Mouse (Mus musculus): ENCODE data around the gene Siglecg.
"Not testable (repeated sequence)": the region's sequence is repeated elsewhere in the genome, so short reads cannot be mapped to it uniquely, and the experiment has no call there.

Gene Siglecg

GRCm38 (mm10) chr7:43408131-43408553, at the start of gene Siglecg:
Siglecg (plus strand) TSS chr7:43408204.
- no peak for DNase-seq (ENCODE audit: low read depth, low spot score)

DNA sequence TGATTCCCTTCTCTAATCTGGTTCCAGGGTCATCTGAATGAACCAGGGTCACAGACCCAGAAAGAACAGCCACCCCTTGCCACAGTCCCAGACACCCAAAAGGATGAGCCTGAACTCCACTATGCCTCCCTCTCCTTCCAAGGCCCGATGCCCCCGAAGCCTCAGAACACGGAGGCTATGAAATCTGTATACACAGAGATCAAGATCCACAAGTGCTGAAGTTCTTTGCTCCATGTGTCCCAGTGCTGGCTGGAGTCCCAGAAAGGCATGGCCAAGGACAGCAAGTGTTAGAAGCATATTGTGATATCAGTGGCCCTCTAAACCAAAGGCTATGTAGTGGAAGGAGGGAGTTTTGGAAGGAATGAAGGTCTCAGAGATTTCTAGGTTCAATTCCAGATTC, 49.4 kb upstream of the Siglecg start:
- DNase-seq (ENCODE audit: low read depth, low spot score): no peak

- no peak for DNase-seq (ENCODE audit: low read depth, low spot score)
These were observed 46.6 kb upstream of the Siglecg start for GRCm38 (mm10) chr7:43361442-43361841.

DNA sequence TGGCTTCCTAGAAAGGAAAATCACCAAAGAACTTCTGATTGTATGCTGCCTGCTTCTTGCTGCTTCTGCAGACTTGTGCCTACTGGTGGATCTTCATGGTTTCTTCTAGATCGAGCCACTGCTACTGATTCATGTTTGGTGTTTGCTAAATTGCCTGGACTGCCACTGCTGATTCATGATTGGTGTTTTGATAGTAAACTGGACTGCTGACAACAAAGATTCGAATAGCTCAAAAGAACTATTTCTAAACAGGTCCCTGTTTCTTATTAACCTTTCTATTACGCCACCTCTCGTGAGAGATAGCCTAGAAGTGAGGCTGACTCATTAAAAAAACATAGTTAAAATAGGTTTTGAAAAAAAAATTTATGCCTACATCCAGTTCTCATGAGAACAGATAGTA, 46.0 kb upstream of the Siglecg start:
- no peak for DNase-seq (ENCODE audit: low read depth, low spot score)

DNA sequence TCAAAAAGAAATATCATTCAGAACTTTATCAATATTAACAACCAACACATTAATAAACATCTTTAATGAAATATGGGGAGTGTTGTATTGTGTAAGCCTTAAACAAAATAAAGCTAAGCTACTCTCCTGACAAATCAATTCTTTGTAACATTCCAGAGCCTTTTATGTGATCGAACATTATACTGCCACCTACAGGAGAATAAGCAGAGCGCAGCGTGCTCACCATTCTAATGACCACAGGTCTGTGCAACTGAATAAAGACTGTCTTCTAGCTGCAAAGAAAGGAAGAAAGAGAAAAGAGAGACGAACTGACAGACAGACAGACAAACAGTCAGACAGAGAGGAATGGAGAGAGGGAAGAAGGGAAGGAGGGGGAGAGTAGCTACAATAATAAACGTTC, 29.8 kb upstream of the Siglecg start:
- peak; percentile 77 for DNase-seq (ENCODE audit: low read depth, low spot score)

DNA sequence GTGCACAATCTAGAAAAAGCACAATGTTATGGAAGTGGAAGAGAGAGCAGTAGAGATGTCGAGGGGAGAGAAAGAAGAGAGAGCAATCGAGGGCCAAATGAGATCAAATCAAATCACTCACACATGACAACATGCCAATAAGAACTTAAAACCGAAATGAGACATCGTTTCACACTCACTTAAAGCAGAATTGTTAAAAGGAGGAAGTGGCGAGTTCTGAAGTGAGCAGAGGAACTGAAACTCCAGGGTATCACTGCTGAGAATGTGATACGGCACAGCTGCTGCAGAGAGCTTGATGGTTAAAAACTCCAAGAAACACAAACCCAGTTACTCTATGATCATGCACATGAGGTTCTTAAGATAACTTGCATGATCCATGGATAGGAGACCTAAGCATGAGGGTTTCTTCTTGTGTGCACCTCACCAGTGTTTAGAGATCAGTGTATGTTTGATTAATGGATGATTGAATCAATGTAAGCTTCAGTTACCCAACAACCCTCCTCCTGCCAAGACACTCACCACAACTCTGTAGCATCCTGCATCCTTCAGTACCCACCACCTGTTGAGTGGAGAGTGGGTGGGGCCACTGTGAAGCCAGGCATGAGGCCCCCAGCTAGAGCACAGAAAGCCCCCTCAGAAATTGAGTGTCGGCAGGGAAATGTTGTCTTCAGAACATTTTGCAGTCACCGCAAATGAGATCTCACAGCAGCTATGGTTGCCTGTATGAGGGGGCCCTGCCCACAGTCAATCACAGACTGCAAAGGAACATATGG, 15.5 kb upstream of the Siglecg start:
- no peak for DNase-seq (ENCODE audit: low read depth, low spot score)

DNA sequence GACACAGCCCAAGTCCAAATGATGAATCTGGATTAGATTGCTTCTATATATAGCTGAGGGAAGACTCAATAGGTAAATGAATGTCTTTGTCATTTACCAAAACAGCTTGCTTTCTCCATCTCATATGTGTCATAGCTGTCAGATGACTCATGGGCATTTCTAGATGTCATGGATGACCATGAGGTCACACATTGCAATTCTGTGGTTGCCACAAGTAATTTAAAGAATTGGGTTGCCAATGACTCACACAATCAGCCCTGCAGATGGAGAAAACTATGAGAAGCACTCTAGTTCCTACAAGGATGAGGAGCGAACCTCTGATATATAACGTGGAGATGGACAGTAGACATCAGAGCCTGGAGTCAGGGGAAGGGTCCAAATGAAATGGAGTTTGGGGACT, 8.5 kb upstream of the Siglecg start:
- no peak for DNase-seq (ENCODE audit: low read depth, low spot score)

- no peak for DNase-seq (ENCODE audit: low read depth, low spot score)
These were observed 5.3 kb upstream of the Siglecg start for GRCm38 (mm10) chr7:43402718-43403117.

- no peak for DNase-seq (ENCODE audit: low read depth, low spot score)
These were observed 431 bp upstream of the Siglecg start for GRCm38 (mm10) chr7:43407573-43407972.

DNA sequence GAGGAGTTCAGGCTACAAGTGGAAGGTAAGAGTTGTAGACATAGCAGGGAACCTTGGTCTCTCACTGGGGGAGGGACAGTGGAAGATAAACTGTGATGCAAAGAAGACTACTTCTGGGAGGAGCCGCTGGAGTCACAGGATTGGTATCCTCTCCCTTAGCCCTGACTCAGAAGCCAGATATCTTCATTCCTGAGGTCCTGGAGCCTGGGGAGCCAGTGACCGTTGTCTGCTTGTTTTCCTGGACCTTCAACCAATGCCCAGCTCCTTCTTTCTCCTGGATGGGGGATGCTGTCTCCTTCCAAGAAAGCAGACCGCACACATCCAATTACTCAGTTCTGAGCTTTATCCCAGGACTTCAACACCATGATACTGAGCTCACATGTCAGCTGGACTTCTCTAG, 1.1 kb downstream of the Siglecg start:
- no peak for DNase-seq (ENCODE audit: low read depth, low spot score)

DNA sequence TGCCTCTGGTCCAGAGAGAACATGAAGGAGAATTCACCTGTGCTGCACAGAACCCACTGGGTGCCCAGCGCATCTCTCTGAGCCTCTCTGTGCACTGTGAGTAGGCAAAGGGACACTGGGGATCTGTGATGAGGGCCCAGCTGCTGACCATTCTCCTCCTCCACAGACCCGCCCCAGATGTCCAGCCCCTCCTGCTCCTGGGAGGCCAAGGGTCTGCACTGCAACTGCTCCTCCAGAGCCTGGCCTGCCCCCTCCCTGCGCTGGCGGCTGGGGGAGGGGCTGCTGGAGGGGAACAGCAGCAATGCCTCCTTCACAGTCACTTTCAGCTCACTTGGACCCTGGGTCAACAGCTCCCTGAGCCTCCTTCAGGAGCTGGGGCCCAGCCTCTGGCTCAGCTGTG, 3.7 kb downstream of the Siglecg start:
- DNase-seq (ENCODE audit: low read depth, low spot score): not testable (repeated sequence)

- DNase-seq (ENCODE audit: low read depth, low spot score): peak; percentile 67
These were observed 9.3 kb downstream of the Siglecg start for GRCm38 (mm10) chr7:43417298-43417697.

- DNase-seq (ENCODE audit: low read depth, low spot score): peak; percentile 85
These were observed 15.1 kb downstream of the Siglecg start for GRCm38 (mm10) chr7:43422995-43423617.

DNA sequence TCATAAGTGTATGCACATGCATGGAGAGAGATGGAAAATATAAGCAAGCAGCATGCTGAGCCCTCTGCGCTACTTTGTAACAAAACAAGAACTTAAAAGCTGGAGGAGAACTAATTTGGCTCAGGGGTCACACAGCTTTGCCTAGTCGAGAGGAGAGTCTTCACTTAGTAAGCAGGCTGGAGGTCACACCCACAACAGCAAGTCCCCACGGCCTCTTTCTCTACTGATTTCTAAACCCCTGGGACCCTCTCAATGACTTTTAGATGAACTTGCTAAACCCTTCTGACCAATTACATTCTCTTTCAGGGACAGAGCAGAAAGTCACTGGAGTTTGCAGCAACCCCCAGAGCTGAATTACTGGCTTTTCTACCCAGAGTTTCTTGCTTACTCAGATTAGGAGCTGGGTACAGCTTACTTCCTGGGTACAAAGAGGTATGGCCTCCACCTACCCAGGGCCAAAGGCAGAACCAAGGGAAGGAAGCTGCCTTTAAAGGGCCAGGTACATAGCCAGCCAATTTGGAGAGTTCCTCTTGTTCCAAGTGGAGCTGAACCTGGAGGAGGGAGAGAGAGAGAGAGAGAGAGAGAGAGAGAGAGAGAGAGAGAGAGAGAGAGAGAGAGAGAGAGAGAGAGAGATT, 16.1 kb downstream of the Siglecg start:
- no peak for DNase-seq (ENCODE audit: low read depth, low spot score)

DNA sequence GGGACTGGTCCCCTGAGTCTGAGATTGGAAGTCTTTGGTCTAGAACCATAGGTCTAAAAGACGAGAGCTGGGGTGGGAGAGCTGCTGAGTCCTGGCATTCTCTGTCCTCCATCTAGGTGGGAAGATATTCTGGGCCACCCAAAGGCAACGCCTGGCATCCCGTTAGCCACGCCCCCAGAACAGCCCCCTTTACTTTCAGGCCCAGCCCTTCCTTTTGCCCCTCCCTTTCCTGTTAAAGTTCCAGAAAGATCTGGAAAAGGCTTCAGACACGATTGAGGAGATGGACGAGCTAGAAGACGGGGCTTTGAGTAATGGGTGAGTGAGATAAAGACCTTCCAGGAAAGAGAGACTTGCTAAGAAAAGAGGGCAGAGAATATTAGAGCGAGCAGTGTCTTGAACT, 19.4 kb downstream of the Siglecg start, which contains the start of gene Lim2:
Lim2 (plus strand) TSS at position 265 of the 400 bp plus-strand sequence.
- DNase-seq (ENCODE audit: low read depth, low spot score): peak; percentile 75

GRCm38 (mm10) chr7:43429500-43429899, 21.5 kb downstream of the Siglecg start:
- DNase-seq (ENCODE audit: low read depth, low spot score): no peak

GRCm38 (mm10) chr7:43432891-43433290, 24.9 kb downstream of the Siglecg start:
- DNase-seq (ENCODE audit: low read depth, low spot score): peak; percentile 62

GRCm38 (mm10) chr7:43434676-43435075, 26.7 kb downstream of the Siglecg start:
- no peak for DNase-seq (ENCODE audit: low read depth, low spot score)

DNA sequence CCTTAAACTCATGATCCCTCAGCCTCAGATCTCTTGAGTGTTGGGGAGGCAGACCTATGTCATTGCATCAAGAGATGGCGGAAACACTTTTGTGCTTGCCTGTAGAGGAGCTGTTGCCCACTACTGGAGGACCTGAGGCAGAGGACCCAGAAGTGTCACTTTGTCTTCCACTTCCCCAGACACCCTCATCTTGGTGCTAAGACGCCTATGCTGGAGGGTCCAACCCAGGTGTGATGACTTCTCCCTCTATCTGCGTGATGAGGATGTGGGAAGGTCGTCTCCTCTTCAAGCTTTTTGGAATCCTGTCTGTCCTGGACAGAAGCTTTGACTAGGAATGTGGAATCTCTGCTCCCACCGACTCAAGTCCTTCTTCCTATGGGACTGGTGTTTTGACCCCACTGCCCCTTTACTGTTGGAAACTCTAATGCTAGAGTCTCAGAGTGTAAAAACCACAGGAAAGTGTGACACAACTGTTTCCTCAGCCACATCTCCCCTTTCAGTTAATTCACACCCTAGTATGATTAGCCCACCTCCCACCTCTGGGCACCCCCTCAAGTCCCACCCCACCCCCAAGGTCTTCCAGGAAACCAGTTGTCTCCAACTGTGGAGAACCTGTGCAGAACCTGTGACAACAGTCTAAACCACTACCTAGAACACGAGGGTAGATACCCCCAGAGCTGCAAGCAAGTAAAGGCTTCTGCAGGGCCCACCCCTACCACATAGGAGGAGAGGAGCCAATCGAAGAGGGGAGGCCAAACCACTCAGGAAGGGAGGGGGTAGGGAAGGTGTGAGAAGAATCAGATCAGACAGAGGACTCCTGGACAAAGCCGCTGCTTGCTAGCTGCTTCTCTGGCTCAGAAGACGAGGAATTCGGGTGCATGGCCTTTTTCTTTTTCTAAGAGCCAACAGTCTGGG, 28.6 kb downstream of the Siglecg start, which contains the start of gene Nkg7:
Nkg7 (plus strand) TSS at position 733 of the 915 bp plus-strand sequence.
- no peak for DNase-seq (ENCODE audit: low read depth, low spot score)

DNA sequence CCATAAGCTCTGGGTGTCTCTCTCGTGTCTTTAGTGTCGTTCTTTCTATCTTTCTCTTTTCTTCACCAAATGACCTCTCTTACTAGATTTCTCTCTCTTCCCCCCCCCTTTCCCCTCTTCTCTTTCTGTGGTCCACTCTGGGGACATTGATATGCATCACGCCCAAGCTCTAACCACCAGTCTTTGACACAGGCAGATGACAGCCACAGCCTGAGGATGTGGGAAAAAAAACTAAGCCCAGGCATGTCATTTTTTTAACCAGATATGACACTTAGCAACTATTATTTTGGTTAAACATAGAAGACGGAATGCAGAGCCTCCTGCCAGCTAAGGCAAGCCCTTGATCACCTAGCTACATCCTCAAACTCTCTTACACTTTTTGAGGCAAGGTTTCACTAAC, 30.6 kb downstream of the Siglecg start:
- DNase-seq (ENCODE audit: low read depth, low spot score): no peak

DNA sequence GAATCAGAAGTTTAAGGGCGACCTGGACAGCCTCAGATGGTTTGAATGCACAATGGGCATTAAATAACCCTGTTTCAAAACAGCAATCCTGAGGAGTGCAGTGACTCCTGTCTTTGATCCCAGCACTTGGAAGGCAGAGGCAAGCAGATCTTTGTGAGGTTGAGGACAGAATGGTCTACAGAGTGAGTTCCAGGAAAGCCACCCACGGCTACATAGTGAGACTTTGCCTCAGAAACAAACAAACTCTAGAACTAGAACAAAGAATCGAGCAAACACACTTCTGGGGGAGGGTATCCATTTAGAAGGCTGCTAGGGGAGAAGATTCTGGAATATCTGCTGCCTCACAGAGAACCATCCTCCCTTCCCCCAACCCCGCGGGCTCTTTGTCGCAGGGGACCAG, 32.5 kb downstream of the Siglecg start, which contains the start of gene Cldnd2:
Cldnd2 (plus strand) TSS at position 301 of the 400 bp plus-strand sequence.
- DNase-seq (ENCODE audit: low read depth, low spot score): no peak

All from R1 (cell line).